Mouse (Mus musculus) heart, adult 18-20 months (tissue): ENCODE data around the gene Synpo2. TPM values are rescaled to one million over a fixed set of nuclear protein-coding genes. Genes with fewer than 3 reads are reported as not detected.

ENCODE experiments used
- DNase-seq, 2 experiments: peaks; one replicate each; pipeline ENCODE4 v3.0.0; 2021 to 2022; ENCODE audit warnings: mixed read lengths in 1 of 2
- long read RNA-seq, 2 experiments: library from polyadenylated mRNA; stranded (forward); transcript quantifications; one replicate each; pipeline ENCODE4 v2.0.0; 2021
- total RNA-seq, 2 experiments: library from RNA; stranded (reverse); gene quantifications; 2 replicates each; pipeline ENCODE4 v1.2.3; 2021

Synpo2 gene
- total RNA-seq, result 10 to 100 TPM; 73.4 to 88.1 TPM
- long read RNA-seq, experiment 1, full-length matches to known transcripts, result 3 of 53 reads
- long read RNA-seq, experiment 1, partial matches to known transcripts, result 1 of 53 reads
- long read RNA-seq, experiment 1, other reads (novel, unspliced or antisense), result 49 of 53 reads
- long read RNA-seq, experiment 2, full-length matches to known transcripts, result 1 of 30 reads
- long read RNA-seq, experiment 2, partial matches to known transcripts, result 0 of 30 reads
- long read RNA-seq, experiment 2, other reads (novel, unspliced or antisense), result 29 of 30 reads

DNA sequence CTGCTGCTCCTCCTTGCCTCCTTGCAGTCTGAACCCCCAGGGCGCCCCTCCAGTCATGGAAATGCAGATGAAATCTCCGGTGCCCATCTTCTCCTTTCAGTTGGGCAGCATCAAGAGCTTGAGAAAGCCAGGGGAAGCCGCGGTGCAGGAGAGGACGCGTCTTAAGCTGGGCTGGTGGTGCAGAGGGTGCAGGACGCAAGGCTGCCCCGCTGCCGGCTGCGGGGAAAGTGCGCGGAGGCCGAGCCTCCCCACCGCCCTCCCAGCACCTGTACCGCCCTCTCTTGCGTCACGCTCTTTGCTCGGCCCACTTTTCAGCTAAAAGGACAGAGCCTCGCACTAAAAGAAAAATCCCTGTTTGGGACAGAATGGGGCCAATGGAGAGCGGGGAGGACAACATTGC lies at the start of gene Synpo2:
Synpo2 (minus strand) TSS at position 229 of the 400 bp plus-strand sequence.
- DNase-seq, result peak; percentile 88

DNA sequence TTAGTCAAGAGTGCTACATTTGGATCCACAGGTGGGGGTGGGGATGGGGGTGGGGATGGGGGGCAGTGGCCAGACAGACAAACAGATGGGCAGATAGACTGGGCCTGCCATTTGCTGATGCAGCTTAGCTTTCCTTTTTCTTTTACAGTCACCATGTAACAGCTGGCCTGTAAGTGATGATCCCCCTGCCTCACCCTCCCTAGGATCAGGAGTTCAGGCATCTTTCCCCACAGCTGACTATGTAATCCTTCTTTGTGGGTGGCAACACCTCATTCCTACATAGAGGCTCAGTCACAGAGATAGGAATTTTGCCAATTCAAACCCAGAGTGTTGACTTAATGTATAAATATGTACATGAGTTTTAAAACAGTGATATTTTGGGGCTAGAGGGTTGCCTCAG lies 49.7 kb upstream of the Synpo2 start:
- DNase-seq, result no peak

DNA sequence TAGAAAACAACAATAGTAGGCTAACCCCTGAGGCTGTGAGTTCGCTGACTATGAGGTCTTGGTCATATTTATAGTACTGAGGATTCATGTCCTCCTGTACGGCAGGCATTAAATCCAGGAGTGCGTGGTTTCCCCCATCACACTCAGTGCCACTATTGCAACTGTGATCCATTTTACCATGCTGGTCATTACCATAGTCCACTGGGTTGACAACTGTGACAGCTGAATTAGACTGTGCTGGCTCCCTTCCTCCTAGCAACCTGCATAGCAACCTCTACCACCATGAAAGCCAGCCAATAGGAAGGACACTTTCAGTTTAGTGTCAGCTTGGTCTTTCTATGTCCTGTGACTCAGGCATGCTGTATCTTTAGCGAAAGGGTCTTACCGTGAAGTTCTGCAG lies 48.3 kb upstream of the Synpo2 start:
- no peak for DNase-seq

DNA sequence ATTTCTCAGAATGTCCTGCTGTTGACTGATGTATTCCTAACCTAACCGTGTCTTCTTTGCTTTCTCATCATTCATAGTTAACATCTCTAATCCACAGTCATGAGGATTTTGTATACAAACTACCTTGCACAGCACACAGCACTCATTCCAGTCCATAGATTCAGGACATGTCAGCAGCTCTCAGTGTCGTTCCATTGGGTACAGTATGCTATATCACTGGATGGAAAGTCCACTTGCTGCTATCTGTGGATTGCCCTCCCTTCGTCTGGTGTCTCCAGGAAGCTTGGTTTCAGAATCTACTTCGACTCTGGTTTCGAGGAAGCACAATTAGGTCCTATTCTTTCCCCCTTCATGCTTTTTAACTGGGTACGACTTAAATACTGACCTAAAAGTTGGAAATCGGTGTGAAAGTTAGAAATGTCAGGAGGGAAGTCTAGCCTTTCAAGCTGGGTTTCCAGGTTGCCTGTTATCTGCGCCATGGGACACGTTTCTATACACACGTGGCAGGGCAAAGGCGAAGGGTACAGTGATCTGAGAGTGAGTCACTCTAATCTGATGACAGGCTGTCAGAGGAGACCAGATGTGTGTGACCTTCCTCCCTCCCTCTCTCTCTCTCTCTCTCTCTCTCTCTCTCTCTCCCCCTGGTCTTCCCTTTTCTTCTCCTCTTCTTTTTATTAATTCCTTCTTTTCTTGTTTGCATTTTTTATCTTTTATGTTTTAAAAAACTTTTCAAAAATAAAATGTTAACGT lies 47.1 kb upstream of the Synpo2 start:
- DNase-seq, result no peak

DNA sequence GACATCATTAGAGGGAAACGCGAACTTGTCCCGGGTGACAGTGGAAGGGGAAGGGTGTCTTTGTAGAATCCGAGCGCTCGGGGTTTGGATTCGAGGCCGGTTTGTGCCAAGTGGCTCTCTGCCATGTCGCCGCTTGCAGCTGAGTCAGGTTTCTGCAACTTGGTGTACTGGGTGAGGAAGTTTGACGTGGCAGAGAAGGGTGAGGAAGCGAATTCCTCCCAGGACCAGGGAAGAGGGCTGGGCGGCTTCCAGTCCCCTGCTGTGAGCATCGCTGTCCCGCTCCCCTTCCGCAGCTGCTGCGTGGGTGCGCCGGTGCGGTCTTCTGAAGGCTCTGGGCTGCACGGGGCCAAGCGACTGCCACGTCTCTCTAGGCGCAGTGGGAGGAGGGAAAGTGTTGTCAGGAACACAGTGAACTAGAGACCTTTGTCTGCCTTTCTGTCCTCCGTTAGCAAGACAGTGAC lies 31.8 kb upstream of the Synpo2 start:
- peak; percentile 89 to 90 for DNase-seq

DNA sequence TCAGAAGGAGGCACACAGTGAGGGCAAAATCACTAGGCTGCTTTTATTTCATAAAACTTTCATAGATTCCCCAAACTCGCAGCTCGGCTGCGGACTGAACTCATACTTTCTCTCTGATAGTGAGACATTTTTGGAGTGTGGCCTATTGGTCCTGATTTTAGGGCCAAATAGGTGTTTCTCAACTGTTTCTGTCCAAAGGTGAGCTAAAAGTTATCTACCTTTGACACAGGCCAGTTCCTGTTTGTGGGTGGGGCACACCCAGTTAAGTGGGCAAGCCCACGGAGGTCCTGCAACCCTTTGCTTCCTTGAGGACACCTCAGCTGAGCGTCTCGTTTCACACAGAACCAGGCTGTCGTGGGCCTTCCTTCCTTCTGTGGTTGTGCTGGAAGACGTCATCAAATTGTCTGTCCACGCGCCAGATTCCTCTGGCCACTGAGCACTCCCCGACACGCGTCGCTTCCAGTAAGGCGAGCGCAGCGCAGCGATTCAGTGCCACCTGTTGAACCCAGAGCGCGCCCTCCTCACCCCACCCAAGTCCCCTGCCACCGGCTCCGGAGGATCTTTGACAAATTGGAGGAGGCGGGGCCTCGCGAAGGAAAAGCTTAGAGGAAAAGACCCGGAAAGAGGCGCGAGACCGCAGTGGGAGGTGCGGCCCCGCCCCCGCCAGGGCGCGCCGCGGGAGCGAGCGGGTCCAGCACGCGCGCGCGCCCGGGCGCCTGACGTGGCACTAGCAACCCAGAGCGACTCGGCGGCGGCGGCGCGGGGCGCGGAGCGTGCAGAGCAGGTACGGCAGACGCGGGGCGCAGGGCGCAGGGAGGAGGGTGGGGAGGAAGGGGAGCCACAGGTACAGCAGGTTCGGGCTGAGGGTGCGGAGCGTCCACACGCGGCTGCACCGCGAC lies 31.1 kb upstream of the Synpo2 start, which contains the start of gene Sec24d:
Sec24d (plus strand) TSS at position 703 of the 899 bp plus-strand sequence.
- DNase-seq, result peak; percentile 91 to 92

DNA sequence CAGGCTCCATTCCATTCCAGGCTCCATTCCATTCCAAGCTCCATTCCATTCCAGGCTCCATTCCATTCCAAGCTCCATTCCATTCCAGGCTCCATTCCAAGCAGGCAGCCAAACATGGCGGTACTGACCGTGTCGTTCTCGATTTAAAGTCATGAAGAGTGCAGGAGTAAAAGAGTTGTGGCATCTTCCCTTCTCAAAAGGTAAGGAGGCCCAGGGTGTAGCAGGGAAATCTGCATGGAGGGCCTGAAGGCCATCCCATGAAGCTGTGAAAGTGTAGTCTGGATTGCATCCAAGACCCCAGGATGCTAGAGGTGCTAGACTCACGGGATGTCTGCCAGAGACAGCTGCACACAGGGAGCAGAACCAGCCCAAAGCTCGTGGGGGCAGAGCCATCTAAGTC lies 28.8 kb upstream of the Synpo2 start:
- peak; percentile 36 to 66 for DNase-seq

DNA sequence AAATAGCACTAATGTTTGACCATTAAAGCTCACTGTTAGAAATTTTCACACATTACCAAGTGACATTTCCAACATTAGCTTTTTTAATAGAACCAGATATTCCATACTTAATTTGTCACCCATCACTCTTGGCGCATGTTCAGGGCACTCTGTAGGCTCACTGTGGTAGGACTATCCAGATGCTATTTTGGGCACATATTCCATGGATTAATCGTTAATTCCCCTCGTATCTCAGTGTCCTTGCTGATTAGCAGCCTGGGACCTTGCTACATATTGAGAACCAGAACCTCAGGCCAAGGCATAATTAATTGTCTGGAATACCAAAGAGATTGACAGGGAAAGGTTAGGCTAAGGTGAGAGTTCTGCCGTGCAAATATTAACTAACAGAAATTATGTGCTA lies 22.8 kb upstream of the Synpo2 start:
- DNase-seq, result peak; percentile 59 to 66

DNA sequence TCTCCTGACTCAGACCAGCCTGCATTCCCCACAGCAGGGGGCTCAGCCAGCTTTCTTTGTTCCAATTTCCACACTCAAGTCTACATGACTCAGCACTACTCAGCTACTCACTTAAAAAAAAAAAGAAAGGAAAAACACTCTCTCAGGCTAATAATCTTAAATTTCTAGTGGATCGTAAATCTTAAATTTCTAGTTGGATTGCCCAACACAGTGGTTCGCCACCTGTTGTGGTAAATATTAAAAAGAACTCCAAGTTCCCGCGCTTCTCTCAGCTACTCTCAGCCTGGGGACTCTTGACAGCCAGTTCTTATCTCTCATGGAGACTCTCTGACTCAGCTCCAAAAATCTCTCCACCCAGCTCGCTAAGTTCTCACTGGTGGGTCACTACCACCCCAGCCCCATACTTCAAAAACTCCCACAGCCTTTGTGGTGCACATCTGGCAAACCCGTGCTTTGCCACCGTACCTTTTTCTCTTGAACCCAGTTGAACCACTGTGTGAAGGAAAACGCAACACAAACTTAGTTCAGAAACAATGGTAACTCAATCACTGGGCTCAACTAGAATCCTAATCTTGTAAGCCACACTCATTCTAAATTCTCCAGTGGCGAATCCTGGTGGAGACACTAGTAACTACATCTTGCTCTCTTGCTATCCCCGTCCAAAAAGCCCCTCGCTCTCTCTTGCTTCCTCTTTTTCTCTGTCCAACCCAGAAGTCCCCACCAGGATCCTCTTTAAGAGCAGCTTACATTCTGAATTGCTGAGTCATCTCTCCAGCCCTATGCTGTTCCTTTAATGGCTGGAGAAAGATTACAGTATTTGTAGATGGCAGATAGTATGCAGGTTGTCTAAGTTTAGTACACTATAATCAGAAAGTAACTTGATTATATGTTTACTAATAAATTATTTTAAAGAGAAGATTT lies 20.5 kb upstream of the Synpo2 start:
- DNase-seq, result peak; percentile 52 to 58

DNA sequence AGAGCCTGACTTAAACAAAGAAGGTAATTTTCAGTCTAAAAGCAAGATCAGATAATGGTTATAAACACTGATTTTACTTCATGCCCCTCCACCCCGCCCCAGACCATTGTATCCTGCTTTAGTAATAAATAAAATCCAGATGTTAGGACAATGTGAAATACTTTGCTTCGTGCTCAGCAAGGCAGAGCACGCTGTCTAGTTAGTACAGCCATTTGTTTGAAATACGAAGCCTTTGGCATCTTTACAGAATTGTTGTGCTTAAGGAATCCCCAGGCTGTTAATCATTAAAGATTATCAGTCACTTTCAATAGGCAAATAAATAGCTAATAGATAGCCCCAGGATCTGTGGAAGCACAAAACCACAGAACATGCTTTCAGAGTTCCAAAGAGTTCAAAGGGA lies 9.7 kb upstream of the Synpo2 start:
- DNase-seq, result no peak

DNA sequence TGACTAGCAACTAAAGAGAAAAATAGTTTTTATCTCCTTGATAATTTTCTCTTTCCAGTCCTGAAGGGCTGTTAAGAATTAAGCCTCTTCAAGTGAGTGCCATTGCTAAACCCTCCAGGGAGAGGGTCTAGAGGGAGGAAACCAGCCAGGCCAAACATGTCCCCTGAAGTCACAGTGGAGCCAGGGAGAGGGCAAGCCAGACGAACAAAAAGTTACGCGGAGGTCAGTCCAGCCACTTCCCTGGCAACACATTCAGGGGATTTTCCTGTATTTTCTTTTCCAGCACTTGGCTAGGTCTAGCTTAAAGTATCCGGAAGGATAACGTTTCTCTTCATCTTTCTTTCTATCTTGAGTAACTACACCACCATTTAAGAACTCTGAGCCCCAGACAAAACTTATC lies 8.4 kb upstream of the Synpo2 start:
- peak; percentile 71 to 84 for DNase-seq

DNA sequence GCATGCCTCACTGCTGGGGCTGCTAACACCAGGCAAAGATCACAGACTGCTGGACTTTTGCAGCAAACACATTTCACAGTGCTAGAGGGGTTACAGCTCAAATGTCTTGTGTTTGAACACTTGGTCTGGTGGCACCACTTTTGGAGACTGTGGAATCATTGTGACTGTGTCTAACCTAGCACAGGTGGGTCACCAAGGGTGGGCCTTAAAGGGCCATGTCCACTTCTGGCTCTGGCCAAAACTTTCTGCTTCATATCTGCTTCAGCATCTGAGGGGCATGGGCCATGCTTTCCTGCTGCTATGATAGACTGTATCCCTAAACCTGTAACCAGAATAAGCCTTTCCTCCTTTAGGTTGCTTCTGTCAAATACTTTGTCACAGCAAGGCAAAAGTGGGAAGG lies 1.5 kb upstream of the Synpo2 start:
- no peak for DNase-seq

DNA sequence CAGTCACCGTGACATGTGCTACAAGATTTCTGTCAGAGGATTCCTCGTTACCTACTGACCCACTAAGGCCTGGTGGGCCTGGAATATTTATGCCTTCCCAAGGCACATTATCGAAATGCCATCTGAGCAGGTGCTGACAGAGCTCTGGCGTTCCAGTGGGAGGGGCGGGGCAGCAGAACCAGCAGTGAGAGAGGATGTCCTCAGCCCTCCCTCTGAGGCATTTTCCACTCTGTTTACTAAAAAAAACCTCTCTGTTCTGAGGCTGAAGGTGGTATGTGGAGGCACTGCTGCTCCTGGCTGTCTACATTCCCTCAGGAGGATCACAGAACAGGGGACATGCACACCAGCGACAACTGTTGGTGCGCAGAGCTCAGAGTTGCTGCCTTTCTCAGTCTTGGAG lies 1.1 kb upstream of the Synpo2 start:
- no peak for DNase-seq

DNA sequence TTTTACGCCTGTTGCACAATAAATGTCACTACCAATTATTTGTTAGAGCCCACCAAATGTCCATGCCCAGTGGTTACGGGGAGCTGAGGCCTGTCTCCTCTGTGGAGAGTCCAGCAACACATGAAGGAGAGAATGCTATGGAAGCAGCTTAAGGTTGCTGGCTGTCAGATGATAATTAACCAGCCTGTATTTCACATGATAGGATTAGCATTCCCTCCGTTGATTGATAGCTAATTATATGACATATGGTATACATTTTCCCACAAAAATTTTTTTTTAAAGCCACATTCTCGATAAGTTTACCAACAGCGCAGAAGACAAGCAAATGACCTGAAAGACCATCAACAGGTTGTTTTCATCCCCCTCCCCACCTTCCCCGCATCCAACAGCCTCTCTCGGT lies 454 bp downstream of the Synpo2 start:
- DNase-seq, result no peak

DNA sequence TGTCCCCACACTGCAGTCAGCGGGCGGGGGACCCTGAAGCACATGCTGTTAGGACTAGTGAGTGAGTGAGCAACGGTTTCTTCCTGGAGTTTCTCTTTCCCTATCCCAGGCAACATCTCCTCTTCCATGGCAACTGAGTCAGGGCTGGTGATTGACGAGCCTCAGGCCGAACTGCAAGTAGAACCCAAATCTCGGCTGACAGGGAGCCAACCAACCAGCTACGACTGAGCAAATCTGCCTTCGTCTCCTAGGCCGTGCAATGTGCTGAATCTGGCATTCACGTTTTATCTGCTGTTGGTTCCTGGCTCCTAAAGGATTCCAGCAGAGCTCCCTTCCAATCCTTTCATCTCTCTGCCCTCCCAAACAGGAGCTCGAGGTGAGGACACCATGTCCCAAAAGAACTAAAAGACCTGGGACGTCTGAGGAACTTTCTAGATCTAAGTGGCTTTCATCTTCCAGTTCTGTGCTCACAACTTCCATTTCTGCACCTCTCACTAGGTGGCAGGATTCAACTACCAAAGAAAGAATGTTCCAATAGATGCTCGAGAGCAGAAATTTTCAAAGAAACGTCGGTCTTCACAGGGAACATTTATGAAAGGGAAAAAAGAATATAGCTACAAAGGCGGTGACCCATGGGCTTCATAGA lies 1.6 kb downstream of the Synpo2 start:
- DNase-seq, result peak; percentile 76 to 83

DNA sequence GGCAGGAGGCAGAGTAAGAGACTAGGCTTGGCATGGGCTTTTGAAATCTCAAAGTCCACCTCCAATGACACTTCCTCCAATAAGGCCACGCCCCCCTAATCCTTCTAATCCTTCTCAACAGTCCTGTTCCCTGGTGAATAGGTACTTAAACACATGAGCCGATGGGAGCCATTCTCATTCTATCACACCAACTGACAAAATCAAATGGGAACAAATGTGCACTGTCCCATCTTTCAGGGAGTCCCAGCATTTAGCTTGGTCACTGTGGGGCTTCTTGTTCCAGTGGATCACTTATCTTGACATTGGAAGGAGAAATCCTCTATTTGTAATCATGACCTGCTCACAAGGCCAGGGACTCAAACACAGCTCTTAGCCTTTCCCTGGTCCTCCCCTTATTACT lies 4.3 kb downstream of the Synpo2 start:
- DNase-seq, result no peak

DNA sequence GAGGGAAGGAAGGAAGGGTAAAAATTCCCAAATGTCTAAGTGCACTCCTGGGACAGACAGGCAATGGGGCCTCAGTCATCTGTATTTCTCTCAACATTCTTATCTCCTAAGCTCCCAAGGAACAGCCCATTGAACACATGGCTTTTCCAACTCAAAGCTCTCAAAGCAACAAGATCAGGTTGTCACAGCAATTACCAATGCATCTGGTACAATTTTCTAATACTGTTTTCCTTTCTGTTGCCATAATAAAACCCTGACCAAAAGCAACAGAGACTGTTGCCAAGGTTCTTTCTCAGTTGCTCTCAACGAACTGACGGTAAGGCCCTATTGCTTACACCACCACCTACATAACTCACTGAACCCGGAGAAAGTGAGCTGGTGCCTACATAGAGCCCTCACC lies 8.7 kb downstream of the Synpo2 start:
- DNase-seq, result no peak

DNA sequence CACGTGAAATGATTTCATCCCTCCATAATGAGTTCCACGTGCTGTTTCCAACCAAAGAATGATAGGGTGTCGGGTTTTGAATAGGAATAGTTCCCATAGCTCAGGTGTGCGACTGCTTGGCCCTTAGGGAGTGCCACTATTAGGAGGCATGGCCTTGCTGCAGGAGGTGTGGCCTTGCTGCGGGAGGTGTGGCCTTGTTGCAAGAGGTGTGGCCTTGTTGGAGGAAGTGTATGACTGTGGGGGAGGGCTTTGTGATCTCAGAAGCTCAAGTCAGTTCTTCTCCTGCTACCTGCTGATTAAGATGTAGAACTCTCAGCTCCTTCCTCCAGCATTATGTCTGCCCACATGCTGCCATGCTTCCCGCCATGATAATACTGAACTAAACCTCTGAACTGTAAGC lies 17.3 kb downstream of the Synpo2 start:
- no peak for DNase-seq

DNA sequence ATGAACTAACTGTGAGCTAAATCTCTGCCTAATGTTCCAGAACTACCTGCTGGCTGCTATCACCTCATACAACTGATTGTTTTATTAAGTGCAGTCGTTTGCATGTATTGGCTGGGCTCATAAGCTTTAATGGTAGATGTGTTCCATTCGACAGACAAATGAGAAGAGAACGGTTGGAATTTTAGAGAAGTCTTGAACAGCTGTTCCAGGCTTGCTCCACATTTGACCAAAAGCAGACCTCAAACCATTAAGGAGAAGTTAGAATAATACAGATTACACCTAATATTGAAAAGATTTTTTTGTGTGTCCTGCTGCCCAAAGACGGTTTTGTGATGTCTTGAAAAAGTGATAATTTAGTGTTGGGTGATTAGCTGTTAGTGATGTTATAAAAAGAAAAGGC lies 27.1 kb downstream of the Synpo2 start:
- no peak for DNase-seq

DNA sequence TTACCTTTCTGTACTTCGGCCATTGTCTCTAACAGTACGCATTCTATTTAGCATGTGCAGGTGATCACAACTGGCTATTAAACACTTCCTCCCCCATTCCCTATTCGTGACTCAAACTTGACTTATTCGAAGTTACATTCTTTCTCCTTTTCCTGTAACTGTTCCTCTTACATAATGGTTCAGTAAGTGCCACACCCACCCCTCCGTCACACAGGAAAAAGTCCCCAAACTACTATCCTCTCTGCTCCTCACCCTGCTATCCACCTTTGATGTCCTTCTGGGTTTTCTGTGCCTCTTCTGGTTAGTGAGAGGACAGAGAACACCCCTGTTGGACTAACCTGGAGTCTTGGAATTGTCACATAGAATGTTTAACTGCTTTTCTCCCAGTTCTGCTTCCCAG lies 28.6 kb downstream of the Synpo2 start:
- DNase-seq, result no peak

DNA sequence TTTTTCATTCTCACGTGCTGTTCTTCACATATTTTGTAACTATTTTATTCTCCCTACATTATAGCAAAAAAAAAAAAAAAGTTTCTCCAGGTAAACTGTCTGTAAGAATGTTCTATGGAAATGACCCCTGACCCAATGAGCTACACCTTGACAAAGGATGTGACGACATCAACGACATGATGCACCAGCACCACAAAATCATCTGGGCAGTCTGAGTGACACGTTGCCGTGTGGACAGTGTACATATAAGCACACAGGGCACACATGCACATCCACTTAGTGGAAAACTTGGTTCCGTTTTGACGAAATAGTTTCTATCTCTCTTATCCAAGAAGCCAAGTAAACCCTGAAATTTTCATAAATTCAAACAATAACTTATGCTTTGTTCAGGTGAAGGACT lies 30.5 kb downstream of the Synpo2 start:
- peak in 1 of 2 experiments; percentile 6 for DNase-seq
